Mouse (Mus musculus): ENCODE results near the gene Slc4a2. TPM values are rescaled to one million over a fixed set of nuclear protein-coding genes. Genes with fewer than 3 reads are reported as not detected.
A peak's percentile ranks its signal among the peaks of the same experiment; 100 is the strongest.

The Slc4a2 gene
- total and polyA plus RNA-seq, 3 experiments: 20.0 to 25.5 (median 24.7) TPM

DNA sequence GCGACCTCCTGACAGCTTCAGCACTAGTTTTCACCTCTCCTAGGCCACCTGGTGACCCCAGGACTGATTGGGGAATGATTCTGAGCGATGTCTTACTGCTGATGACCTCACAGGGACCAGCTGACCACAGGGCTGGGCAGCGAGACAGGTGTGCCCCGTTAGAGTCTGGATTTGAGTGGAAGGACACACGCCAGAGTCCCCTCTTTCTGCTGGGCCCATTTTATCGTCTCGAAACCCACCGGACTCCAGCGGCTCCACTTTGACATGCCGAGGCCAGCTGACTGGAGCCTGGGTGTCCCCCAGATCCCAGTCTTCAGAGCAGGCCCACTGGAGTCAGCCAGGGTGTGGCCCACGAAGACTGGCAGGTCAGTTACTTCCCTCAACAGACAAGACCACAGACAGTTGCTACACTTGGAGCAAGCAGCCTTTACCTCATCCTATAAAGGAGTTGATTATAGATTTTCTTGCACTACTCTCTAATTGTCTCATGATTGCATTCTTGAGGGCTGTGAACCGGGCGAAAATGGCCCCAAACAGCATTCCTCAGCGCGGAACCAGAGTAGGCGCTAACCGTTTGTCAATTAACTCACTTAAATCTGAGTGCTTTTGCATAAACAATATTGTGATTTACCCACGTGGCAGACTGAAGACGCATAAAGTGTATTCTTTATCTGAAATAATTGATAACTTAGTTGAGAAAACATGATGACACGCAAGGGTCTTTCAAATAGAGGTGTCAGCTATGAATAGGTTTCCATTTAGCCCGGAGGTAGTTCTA lies 556 bp downstream of the Slc4a2 start:
- Histone ChIP-seq H3K4me3 (ENCODE audit: low read depth, low read length) (peak overlapping the region; percentile 74), H3K36me3 (replicated peaks) (peaks cover 49% of the 10 kb centered on the region), H3K9me3 (replicated peaks) (no peaks in the 10 kb centered on the region), H3K27me3 (ENCODE audit: insufficient read depth, low read length) (no peaks in the 10 kb centered on the region), H3K4me1 (ENCODE audit: insufficient read depth, low read depth, low read length) (peaks cover 58% of the 10 kb centered on the region)
- TF ChIP-seq TAL1 (conservative IDR thresholded peaks at IDR 0.05; ENCODE audit: low read depth, low read length): no peak
- DNase-seq (ENCODE audit: low spot score): peak; percentile 34
- no peak for ATAC-seq (ENCODE audit: extremely low read depth, insufficient number of reproducible peaks, low FRiP score, poor library complexity, severe bottlenecking)

DNA sequence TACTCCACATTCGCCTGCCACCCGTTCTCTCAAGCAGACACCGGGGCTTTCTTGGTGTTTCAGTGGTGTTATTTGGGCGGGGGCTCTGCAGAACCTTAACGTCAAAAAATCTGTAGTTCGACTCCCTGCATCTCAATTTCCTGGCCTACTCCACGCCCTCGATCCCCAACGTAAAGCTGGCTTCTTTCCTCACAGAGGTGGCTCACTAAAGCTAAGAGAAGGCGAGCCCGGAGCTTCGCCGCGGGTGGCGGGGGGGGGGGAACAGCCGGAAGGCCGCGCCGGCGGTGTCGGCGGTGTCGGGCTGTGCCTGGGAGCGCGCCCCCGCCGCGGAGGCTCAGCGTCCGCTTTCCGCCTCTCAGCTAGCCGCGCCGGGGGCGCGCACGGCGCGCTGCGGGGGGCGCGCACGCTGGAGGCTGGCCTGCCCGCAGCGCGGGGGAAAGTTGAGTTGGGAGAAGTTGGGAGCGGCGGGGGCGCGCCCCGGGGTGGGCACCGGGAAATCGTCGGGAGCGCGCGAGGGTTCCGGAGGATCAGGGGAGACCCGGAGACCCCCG lies 1.3 kb downstream of the Slc4a2 start:
- Histone ChIP-seq H3K27me3 (ENCODE audit: insufficient read depth, low read length) (no peaks in the 10 kb centered on the region), H3K36me3 (replicated peaks) (peaks cover 49% of the 10 kb centered on the region), H3K4me1 (ENCODE audit: insufficient read depth, low read depth, low read length) (peaks cover 58% of the 10 kb centered on the region), H3K4me3 (ENCODE audit: low read depth, low read length) (peak overlapping the region; percentile 74), H3K9me3 (replicated peaks) (no peaks in the 10 kb centered on the region)
- no peak for ATAC-seq (ENCODE audit: extremely low read depth, insufficient number of reproducible peaks, low FRiP score, poor library complexity, severe bottlenecking)
- TF ChIP-seq POLR2AphosphoS5 (IDR thresholded peaks at IDR 0.05; ENCODE audit: insufficient replicate concordance, low read depth, low read length) (no peak), CTCF (IDR thresholded peaks at IDR 0.05; ENCODE audit: low read depth, low read length) (no peak), TAL1 (conservative IDR thresholded peaks at IDR 0.05; ENCODE audit: low read depth, low read length) (no peak), GATA2 (IDR thresholded peaks at IDR 0.05; ENCODE audit: borderline replicate concordance, low read depth, low read length) (no peak), GATA1 (IDR thresholded peaks at IDR 0.05; ENCODE audit: borderline replicate concordance, low read length) (no peak)
- peak; percentile 92 for DNase-seq (ENCODE audit: low spot score)

DNA sequence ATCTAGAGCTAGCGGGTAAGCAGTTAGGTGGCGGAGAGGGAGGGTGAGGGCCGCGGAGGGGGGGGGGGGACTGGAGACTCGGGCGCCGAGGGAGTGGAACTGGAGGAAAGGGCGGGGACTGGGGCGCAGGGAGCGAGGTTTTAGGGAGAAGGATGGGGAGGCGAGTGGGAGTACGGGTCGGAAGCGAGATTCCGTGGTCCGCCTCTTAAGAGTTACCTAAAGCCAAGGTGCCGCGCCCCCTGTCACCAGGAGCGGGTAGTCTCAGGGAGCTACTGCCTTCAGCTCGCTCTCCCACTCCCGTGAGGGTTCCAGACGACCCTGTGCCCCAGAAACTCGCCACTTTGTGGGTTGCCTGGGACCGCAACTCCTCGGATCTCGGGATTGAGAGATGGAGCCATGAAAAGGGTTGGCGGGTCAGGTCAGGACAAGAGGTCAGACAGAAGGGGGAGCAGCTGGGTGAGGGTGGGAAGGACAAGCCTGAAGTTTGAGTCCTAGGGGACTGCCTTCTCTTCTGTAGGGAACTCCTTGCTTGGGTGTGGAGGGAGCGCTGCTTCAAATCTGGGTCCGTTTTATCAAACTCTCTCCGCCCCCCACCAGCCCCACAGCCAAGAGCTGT lies 1.9 kb downstream of the Slc4a2 start:
- Histone ChIP-seq H3K36me3 (replicated peaks) (peaks cover 49% of the 10 kb centered on the region), H3K4me1 (ENCODE audit: insufficient read depth, low read depth, low read length) (peaks cover 58% of the 10 kb centered on the region), H3K4me3 (ENCODE audit: low read depth, low read length) (peak overlapping the region; percentile 74), H3K9me3 (replicated peaks) (no peaks in the 10 kb centered on the region), H3K27me3 (ENCODE audit: insufficient read depth, low read length) (no peaks in the 10 kb centered on the region)
- ATAC-seq (ENCODE audit: extremely low read depth, insufficient number of reproducible peaks, low FRiP score, poor library complexity, severe bottlenecking) (no peak), DNase-seq (ENCODE audit: low spot score) (peak; percentile 52)
- TF ChIP-seq CTCF (IDR thresholded peaks at IDR 0.05; ENCODE audit: low read depth, low read length): no peak
- no peak for TF ChIP-seq POLR2AphosphoS5 (IDR thresholded peaks at IDR 0.05; ENCODE audit: insufficient replicate concordance, low read depth, low read length)
- TF ChIP-seq GATA1 (IDR thresholded peaks at IDR 0.05; ENCODE audit: borderline replicate concordance, low read length): no peak
- no peak for TF ChIP-seq GATA2 (IDR thresholded peaks at IDR 0.05; ENCODE audit: borderline replicate concordance, low read depth, low read length)
- TF ChIP-seq TAL1 (conservative IDR thresholded peaks at IDR 0.05; ENCODE audit: low read depth, low read length): no peak

DNA sequence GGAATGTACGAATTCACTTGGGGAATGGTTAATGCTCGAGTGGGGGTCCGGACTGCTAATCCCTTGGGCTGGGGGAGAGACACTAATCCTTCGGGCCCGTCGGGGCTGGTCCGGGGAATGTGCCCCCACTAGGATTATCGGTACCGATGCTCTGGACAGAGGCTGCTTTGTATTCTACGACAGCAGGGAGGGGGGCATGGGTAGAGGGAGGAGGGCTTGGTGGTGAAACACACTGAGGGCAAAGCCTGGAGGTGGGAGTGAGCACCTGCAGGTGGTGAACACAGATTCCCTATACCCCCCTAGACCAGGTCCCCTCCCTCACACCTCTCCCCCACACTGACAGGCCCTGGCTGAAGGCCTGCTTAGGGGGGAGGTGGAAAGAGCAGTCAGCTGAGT lies 2.4 kb downstream of the Slc4a2 start:
- ATAC-seq (ENCODE audit: extremely low read depth, insufficient number of reproducible peaks, low FRiP score, poor library complexity, severe bottlenecking) (no peak), DNase-seq (ENCODE audit: low spot score) (no peak)
- Histone ChIP-seq H3K4me1 (ENCODE audit: insufficient read depth, low read depth, low read length) (peaks cover 58% of the 10 kb centered on the region), H3K9me3 (replicated peaks) (no peaks in the 10 kb centered on the region), H3K27me3 (ENCODE audit: insufficient read depth, low read length) (no peaks in the 10 kb centered on the region), H3K36me3 (replicated peaks) (peaks cover 49% of the 10 kb centered on the region), H3K4me3 (ENCODE audit: low read depth, low read length) (peak overlapping the region; percentile 74; the same call in 1 of the 2 replicates)
- TF ChIP-seq GATA1 (IDR thresholded peaks at IDR 0.05; ENCODE audit: borderline replicate concordance, low read length): no peak
- TF ChIP-seq TAL1 (conservative IDR thresholded peaks at IDR 0.05; ENCODE audit: low read depth, low read length): no peak
- no peak for TF ChIP-seq POLR2AphosphoS5 (IDR thresholded peaks at IDR 0.05; ENCODE audit: insufficient replicate concordance, low read depth, low read length)
- TF ChIP-seq CTCF (IDR thresholded peaks at IDR 0.05; ENCODE audit: low read depth, low read length): no peak
- TF ChIP-seq GATA2 (IDR thresholded peaks at IDR 0.05; ENCODE audit: borderline replicate concordance, low read depth, low read length): no peak

DNA sequence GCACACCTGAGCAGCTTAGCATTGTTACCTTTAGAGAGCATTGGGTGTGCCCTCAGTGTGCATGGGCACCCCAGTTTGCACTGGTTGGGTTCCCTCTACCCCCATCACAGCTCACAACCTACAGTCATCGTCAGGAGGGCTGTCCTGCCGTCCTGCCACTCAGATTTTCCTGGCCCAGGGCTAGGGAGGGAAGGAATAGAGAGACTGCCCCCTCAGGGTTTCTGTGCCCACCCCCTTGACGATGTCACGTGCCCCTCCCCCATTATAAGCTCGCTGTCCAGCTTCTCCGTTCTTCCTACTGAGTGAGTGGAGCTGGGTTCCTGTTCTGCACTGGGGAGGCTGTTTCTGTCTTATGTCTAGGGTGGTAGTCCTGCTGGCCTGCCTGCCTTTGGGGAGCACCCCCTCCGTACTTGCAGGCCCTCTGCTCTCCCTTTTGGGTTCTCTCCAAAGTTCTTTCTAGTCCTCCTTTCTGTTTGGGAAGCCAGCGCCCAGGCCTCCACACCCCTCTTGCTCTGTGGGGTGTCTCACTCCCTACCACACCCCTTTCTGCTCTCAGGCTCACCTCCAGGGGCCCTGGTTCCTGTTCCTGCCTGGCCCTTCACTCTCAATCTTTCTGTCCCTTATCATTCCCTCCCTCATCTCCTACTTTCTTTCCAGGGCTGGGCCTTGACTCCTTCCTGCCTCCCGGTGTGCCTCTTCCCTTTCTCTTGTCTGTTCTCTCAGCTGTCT lies 3.1 kb downstream of the Slc4a2 start:
- DNase-seq (ENCODE audit: low spot score): peak; percentile 47
- no peaks in the 10 kb centered on the region for H3K9me3 ChIP-seq (replicated peaks)
- no peak for TF ChIP-seq GATA1 (IDR thresholded peaks at IDR 0.05; ENCODE audit: borderline replicate concordance, low read length)
- TF ChIP-seq CTCF (IDR thresholded peaks at IDR 0.05; ENCODE audit: low read depth, low read length): no peak
- no peak for TF ChIP-seq TAL1 (conservative IDR thresholded peaks at IDR 0.05; ENCODE audit: low read depth, low read length)
- TF ChIP-seq GATA2 (IDR thresholded peaks at IDR 0.05; ENCODE audit: borderline replicate concordance, low read depth, low read length): no peak
- ATAC-seq (ENCODE audit: extremely low read depth, insufficient number of reproducible peaks, low FRiP score, poor library complexity, severe bottlenecking): no peak
- H3K36me3 ChIP-seq (replicated peaks): peaks cover 49% of the 10 kb centered on the region
- peak overlapping the region; percentile 74; the same call in 1 of the 2 replicates for H3K4me3 ChIP-seq (ENCODE audit: low read depth, low read length)
- H3K27me3 ChIP-seq (ENCODE audit: insufficient read depth, low read length): no peaks in the 10 kb centered on the region
- peaks cover 58% of the 10 kb centered on the region for H3K4me1 ChIP-seq (ENCODE audit: insufficient read depth, low read depth, low read length)

DNA sequence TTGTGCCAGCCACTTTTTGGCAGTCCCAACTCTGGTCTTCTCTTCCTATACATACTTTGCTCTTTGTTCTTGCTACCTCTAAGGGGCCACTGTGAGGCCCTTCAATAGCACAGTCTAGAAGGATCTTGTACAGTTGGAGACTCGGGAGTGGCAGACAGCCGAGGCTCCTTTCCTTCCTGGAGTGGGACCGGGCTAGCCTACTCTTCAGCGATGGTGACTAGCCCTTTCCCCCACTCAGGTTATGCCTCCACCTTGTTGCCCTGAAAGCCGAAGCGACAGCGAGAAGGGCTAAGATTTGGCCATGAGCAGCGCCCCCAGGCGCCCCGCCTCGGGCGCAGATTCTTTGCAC lies 3.6 kb downstream of the Slc4a2 start:
- no peak for TF ChIP-seq CTCF (IDR thresholded peaks at IDR 0.05; ENCODE audit: low read depth, low read length)
- TF ChIP-seq GATA1 (IDR thresholded peaks at IDR 0.05; ENCODE audit: borderline replicate concordance, low read length): no peak
- TF ChIP-seq POLR2AphosphoS5 (IDR thresholded peaks at IDR 0.05; ENCODE audit: insufficient replicate concordance, low read depth, low read length): no peak
- Histone ChIP-seq H3K27me3 (ENCODE audit: insufficient read depth, low read length) (no peaks in the 10 kb centered on the region), H3K4me1 (ENCODE audit: insufficient read depth, low read depth, low read length) (peaks cover 57% of the 10 kb centered on the region), H3K9me3 (replicated peaks) (no peaks in the 10 kb centered on the region), H3K4me3 (ENCODE audit: low read depth, low read length) (no peak overlapping the region; the same call in 1 of the 2 replicates), H3K36me3 (replicated peaks) (peaks cover 49% of the 10 kb centered on the region)
- no peak for ATAC-seq (ENCODE audit: extremely low read depth, insufficient number of reproducible peaks, low FRiP score, poor library complexity, severe bottlenecking)
- DNase-seq (ENCODE audit: low spot score): no peak

Data from G1E (cell line).